Mouse (Mus musculus) hindbrain, postnatal 0 days (tissue): ENCODE data around the gene Echdc3. TPM values are rescaled to one million over a fixed set of nuclear protein-coding genes. Genes with fewer than 3 reads are reported as not detected.

Source experiments
- ATAC-seq: fragments of 200-750 bp; cut with Nextera tagmentation; 2 replicates; pipeline ENCODE4 v1.8.0; 2017; ENCODE audit warnings: mild to moderate bottlenecking, moderate TSS enrichment, moderate library complexity
- DNase-seq: peaks from one replicate; pipeline ENCODE4 v3.0.0-alpha.2; 2015; ENCODE audit warnings: low spot score
- H3K27ac ChIP-seq: fragments of 300-500 bp; sonication (generic); 2 replicates; pipeline ENCODE4 v1.5.1; 2014; ENCODE audit warnings: mild to moderate bottlenecking
- H3K27me3 ChIP-seq: fragments of 300-500 bp; sonication (generic); 2 replicates; pipeline ENCODE4 v1.6.1; 2014; ENCODE audit warnings: low read length, mixed read lengths; ENCODE audit not compliant: insufficient read depth
- H3K36me3 ChIP-seq: fragments of 300-500 bp; sonication (generic); 2 replicates; pipeline ENCODE4 v1.6.1; 2014; ENCODE audit warnings: low read length, mixed read lengths; ENCODE audit not compliant: insufficient read depth
- H3K4me1 ChIP-seq: fragments of 300-500 bp; sonication (generic); 2 replicates; pipeline ENCODE4 v1.6.1; 2014; ENCODE audit warnings: antibody characterized with exemption, low read length, mixed read lengths; ENCODE audit not compliant: insufficient read depth
- H3K4me2 ChIP-seq: fragments of 300-500 bp; sonication (generic); 2 replicates; pipeline ENCODE4 v1.6.1; 2014; ENCODE audit warnings: low read depth, mild to moderate bottlenecking, low read length, moderate library complexity, mixed read lengths
- H3K4me3 ChIP-seq: fragments of 300-500 bp; sonication (generic); 2 replicates; pipeline ENCODE4 v1.5.1; 2014; ENCODE audit warnings: low read length
- H3K9ac ChIP-seq: fragments of 300-500 bp; sonication (generic); replicated peaks from 2 replicates; pipeline ENCODE4 v1.6.1; 2014; ENCODE audit warnings: mild to moderate bottlenecking, low read length, moderate library complexity, mixed read lengths
- H3K9me3 ChIP-seq: fragments of 300-500 bp; sonication (generic); 2 replicates; pipeline ENCODE4 v1.6.1; 2016; ENCODE audit warnings: low read length, mixed read lengths
- CTCF ChIP-seq: IDR thresholded peaks from 2 replicates; pipeline ENCODE4 v1.5.1; 2016; ENCODE audit warnings: antibody characterized with exemption, control low read depth, low read depth
- WGBS: fragments of 180-500 bp; shearing (Covaris S2); extraction: QIAGEN DNeasy Blood & Tissue Kit; methylation state at CpG from one replicate; pipeline ENCODE4 v1.1.7; 2014; 5-methylcytosine and 5-hydroxymethylcytosine counted together
- polyA plus RNA-seq: library from polyadenylated mRNA; unstranded; fragments of >200 nt; fragmentation: Nextera tagmentation; extraction: Ambion mirVana; gene quantifications from 2 replicates; pipeline ENCODE4 v1.2.1, GENCODE M21; 2015
- total RNA-seq: library from RNA; depleted of rRNA; stranded (reverse); fragments of >200 nt; gene quantifications from 2 replicates; pipeline ENCODE4 v1.2.3, GENCODE M21; 2014

Echdc3 gene
- total and polyA plus RNA-seq, 2 experiments from 2014 or later = 1.5 TPM

DNA sequence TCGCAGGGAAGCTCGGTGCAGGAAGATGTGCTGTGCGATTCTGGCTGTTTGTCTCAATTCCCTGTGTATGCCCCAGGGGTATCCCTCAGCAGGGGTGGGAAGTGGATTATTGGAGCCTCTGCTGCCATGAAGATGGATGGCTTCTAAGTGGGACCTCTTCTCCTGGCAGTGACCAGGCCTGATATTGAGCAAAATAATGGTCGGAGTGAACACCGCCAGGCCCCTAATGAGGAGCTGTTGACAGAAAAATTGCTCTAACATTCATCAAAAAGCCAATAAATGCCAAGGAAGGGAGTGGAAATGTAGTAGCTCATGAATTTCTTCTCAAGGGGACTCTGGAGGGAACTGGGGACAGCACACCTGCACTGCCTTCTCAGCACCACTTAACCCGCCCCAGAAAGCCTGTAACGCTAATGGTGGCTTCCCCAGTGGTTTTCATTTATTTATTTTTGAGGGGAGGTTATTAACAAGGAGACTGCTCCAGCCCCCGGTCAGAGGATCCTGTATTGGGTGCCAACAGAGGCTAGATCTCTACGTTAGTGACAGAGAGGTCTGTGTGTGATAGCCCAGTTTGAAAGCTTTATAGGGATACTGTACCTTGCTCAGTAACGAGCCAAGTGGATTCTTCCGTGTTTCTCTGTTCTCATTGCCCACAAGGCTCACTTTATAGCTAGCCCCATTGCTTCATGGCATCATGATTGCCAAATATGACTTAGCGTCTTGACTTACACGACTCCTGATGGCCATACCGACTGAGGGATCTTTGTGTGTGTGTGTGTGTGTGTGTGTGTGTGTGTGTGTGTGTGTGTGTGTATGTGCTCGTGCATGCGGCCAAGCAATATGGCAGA, 33.7 kb downstream of the Echdc3 start:
- 78% methylated on average over 16 of the region's 16 CpGs for WGBS
- TF ChIP-seq CTCF = no peak
- Histone ChIP-seq H3K9ac (no peak overlapping the region), H3K9me3 (no peaks in the 10 kb centered on the region), H3K27ac (no peak overlapping the region), H3K4me3 (no peak overlapping the region), H3K4me1 (no peaks in the 10 kb centered on the region), H3K36me3 (no peaks in the 10 kb centered on the region), H3K4me2 (no peak overlapping the region), H3K27me3 (no peaks in the 10 kb centered on the region)
- ATAC-seq = no peak
- no peak for DNase-seq

DNA sequence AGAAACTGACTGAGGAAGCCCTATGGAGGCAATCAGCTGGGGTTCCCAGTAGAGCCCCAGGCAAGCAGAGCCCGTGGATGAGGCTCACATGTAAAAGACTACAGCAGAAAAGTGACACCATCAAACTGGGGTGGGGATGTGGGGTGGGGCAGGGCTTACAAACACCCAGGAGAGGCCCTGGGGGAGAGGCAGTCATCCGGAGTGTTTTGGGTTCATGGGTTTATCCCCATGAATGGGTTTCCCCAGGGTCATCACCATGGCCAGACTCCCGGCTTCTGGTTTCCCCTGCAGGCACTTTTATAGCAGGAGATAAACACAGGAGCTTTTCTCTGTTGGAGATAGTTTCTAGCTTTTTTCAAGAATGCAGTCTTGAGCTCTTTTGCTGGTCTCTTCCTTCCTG, 39.8 kb downstream of the Echdc3 start:
- TF ChIP-seq CTCF = no peak

DNA sequence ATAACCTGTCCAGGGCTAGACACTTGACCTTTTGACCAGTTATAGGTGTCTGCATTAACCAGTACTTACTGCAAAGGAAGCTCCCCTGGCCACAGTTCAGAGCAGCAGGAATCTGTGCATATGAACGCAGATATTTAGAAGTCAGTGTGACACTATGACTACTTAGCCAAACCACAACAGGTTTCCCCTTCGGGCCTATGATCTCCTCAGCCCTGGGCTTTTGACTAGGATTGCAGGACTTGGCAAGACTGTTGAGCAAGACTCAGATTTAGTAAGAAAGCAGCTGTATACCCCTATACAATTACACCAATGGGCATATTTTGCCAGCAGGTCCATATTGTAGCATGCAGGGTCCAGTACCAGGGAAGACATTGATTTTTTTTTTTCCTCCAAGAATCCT, 44.3 kb downstream of the Echdc3 start:
- Histone ChIP-seq H3K36me3 (no peaks in the 10 kb centered on the region), H3K4me2 (no peak overlapping the region), H3K9me3 (no peaks in the 10 kb centered on the region), H3K27me3 (no peaks in the 10 kb centered on the region), H3K9ac (no peak overlapping the region), H3K4me1 (no peaks in the 10 kb centered on the region), H3K4me3 (no peak overlapping the region), H3K27ac (no peak overlapping the region)
- no peak for ATAC-seq
- WGBS = 86% methylated on average over 2 of the region's 2 CpGs
- DNase-seq = no peak
- TF ChIP-seq CTCF = no peak

More for the DNA sequence above, 39.8 kb downstream of the Echdc3 start:
- Histone ChIP-seq H3K36me3 (no peaks in the 10 kb centered on the region), H3K27me3 (no peaks in the 10 kb centered on the region), H3K4me2 (no peak overlapping the region), H3K4me1 (no peaks in the 10 kb centered on the region), H3K9me3 (no peaks in the 10 kb centered on the region), H3K27ac (no peak overlapping the region), H3K4me3 (no peak overlapping the region), H3K9ac (no peak overlapping the region)
- 57% methylated on average over 3 of the region's 3 CpGs for WGBS
- no peak for DNase-seq
- no peak for ATAC-seq

DNA sequence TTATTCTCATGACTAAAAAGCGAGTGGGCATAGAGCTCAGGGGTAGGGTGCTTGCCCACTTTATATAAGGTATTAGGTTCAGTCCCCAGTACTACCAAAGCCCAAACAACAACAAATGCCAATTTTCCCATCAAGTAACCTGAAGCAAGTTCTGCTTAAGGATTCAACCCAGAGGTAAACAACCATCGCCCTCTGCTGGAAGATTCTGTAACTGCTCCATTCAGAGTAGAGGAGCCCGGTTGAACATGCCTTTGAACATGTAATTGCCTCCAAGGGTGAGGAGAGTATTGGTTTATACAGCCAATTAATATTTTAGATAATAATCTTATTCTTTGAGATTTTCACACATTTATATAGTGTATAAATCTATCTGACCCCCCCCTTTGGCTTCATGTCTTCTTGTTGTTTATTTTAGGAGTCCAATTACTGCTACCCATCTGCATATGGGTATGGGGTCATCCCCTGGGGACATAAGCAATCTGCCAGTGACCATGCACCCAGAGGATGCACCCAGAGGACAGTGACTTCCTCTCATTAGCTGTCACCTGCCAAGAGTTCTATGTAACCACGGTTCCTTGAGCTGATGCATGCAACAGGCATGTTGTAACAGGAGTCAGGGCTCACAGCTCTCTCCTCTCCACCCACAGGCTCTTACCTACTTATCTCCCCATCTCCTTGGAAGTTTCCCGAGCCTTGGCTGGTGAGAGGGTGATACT, 44.8 kb downstream of the Echdc3 start:
- H3K4me3 ChIP-seq = no peak overlapping the region
- ATAC-seq = peak; percentile 47; the same call in 1 of the 2 replicates
- no peak overlapping the region for H3K27ac ChIP-seq
- DNase-seq = peak; percentile 89
- 29% methylated on average over 5 of the region's 5 CpGs for WGBS
- no peaks in the 10 kb centered on the region for H3K4me1 ChIP-seq
- no peak overlapping the region for H3K4me2 ChIP-seq
- H3K9me3 ChIP-seq = no peaks in the 10 kb centered on the region
- no peaks in the 10 kb centered on the region for H3K27me3 ChIP-seq
- peak; percentile 88 for TF ChIP-seq CTCF
- no peaks in the 10 kb centered on the region for H3K36me3 ChIP-seq
- no peak overlapping the region for H3K9ac ChIP-seq

DNA sequence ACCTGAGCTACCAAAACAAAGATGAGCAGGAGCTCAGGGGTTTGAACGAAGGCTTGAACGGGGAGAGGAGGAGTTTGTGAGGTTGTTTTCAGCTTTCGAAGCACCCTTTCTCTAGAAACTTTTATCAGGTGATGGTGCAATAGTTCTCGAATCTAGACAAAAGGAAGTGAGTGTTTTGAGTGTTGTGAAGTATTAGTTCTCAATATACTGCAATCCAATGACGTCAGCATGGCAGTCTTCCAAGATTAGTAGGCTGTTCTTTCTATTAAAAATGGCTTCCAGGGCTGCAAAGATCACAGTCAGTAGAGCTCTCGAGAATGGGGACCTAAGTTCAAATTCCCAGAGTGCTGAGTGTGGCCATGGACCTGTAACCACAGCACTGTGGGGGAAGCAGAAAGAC, 47.1 kb downstream of the Echdc3 start:
- no peak overlapping the region for H3K9ac ChIP-seq
- no peaks in the 10 kb centered on the region for H3K4me1 ChIP-seq
- H3K4me2 ChIP-seq = no peak overlapping the region
- no peaks in the 10 kb centered on the region for H3K36me3 ChIP-seq
- DNase-seq (no peak), ATAC-seq (no peak)
- 70% methylated on average over 6 of the region's 6 CpGs for WGBS
- H3K27me3 ChIP-seq = no peaks in the 10 kb centered on the region
- H3K4me3 ChIP-seq = no peak overlapping the region
- no peaks in the 10 kb centered on the region for H3K9me3 ChIP-seq
- no peak for TF ChIP-seq CTCF
- H3K27ac ChIP-seq = no peak overlapping the region

DNA sequence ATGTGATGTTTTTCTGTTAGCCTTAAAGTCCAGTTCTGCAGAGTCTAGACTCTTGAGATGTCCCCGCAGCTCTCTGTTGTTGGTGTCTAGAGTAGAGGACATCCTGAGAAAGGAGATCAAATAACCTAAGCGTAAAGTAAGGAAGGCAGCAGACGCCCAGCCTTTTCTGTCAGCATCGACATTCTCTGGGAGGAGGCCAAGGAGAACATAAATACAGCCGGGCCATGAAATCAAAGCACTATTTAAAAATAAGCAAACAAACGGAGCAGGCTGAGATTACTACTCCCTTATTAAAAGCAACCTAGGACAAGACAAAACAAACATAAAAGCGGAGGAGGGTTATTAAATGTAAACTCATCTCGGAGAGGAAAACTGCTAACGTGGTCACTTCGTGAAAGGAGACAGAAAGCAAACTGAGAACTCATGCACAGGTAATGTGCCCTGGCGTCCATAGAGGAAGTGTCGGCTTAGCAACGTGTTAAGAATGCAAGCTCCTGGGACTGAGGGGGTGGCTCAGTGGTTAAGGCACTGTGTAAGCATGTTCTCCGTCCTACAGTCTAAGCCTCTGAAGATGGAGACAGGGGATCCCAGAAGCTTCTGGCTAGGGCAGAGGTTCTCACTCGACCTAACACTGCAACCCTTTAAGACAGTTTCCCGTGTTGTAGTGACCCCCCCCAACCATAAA, 48.1 kb downstream of the Echdc3 start:
- Histone ChIP-seq H3K9ac (no peak overlapping the region), H3K4me1 (no peaks in the 10 kb centered on the region), H3K4me2 (no peak overlapping the region), H3K4me3 (no peak overlapping the region), H3K36me3 (no peaks in the 10 kb centered on the region), H3K27me3 (no peaks in the 10 kb centered on the region), H3K27ac (no peak overlapping the region), H3K9me3 (no peaks in the 10 kb centered on the region)
- WGBS = 62% methylated on average over 16 of the region's 16 CpGs
- no peak for DNase-seq
- TF ChIP-seq CTCF = no peak
- ATAC-seq = no peak
